Mouse (Mus musculus) liver, postnatal 0 days (tissue): Measurements from ENCODE around the gene Cbwd1.

Experiments
- CTCF ChIP-seq: sonication (generic); IDR thresholded peaks from 2 replicates; pipeline ENCODE4 v1.5.1; 2016; ENCODE audit warnings: antibody characterized with exemption, low read depth
- EP300 ChIP-seq: IDR thresholded peaks from 2 replicates; pipeline ENCODE4 v1.6.1; 2016; ENCODE audit warnings: antibody characterized with exemption, low read depth, mild to moderate bottlenecking

- TF ChIP-seq CTCF (peak; percentile 73), EP300 (no peak)
Observed at GRCm38 (mm10) chr19:24958531-24958930, 2.9 kb downstream of the Cbwd1 start.
